Mouse (Mus musculus): ENCODE data around the gene Glt6d1. TPM values are rescaled to one million over a fixed set of nuclear protein-coding genes. Genes with fewer than 3 reads are reported as not detected.

Glt6d1 gene
- polyA plus RNA-seq, 1 experiment, result not detected

DNA sequence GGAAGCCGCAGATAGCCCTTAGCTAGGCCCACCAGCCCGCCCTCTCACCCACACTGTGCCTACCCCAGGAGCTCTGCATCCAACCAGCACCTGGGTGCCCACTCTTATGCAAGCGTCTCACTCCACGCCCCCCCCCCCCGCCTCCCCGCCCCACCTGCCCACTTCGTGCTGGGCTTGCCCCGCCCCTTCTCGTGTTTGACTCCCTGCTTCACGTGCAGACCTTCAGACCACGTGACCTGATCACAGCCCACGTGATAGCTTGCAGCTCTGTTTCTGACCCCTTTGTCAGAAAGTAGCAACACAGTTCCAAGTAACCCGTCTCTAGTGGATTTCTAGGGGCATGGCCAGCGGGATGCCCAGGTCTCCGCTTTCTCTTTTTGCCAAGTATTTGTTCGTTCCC, 31.6 kb upstream of the Glt6d1 start, which contains the start of gene Sohlh1:
Sohlh1 (minus strand) TSS at position 23 of the 400 bp plus-strand sequence.
- Histone ChIP-seq H3K4me3 (ENCODE audit: insufficient read depth, low read length) (no peak within 1 kb of the TSS), H3K4me1 (ENCODE audit: control insufficient read depth, insufficient read depth, low read length) (no peaks in the 10 kb centered on the region), H3K27ac (ENCODE audit: insufficient read depth, low read length) (no peak within 1 kb of the TSS)
- TF ChIP-seq POLR2A (IDR thresholded peaks at IDR 0.05; ENCODE audit: low read depth, low read length) (no peak), CTCF (IDR thresholded peaks at IDR 0.05; ENCODE audit: borderline replicate concordance, insufficient read depth, low read length) (no peak)

DNA sequence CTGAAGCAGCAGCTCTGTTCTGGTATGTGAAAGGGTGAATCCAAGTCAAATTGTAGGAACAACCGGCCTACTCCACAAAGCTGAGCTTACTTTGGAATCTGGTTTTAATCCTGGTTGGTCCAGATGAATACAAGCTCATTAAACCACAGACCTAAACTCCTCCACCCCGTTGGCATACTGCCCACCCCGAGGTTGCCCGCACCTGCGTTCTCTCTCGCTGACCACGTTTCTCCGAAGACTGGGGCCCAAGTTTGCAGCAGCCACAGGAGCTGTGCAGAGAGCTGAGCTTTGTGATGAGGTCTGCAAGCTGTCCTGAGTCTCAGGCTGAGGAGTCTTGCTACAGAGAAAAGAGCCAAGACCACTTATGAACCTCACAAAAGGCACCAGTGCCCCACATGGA, 30.9 kb upstream of the Glt6d1 start:
- H3K27ac ChIP-seq (ENCODE audit: insufficient read depth, low read length), result no peak overlapping the region
- TF ChIP-seq POLR2A (IDR thresholded peaks at IDR 0.05; ENCODE audit: low read depth, low read length) (no peak), CTCF (IDR thresholded peaks at IDR 0.05; ENCODE audit: borderline replicate concordance, insufficient read depth, low read length) (no peak)
- H3K4me1 ChIP-seq (ENCODE audit: control insufficient read depth, insufficient read depth, low read length), result no peaks in the 10 kb centered on the region
- H3K4me3 ChIP-seq (ENCODE audit: insufficient read depth, low read length), result no peak overlapping the region

DNA sequence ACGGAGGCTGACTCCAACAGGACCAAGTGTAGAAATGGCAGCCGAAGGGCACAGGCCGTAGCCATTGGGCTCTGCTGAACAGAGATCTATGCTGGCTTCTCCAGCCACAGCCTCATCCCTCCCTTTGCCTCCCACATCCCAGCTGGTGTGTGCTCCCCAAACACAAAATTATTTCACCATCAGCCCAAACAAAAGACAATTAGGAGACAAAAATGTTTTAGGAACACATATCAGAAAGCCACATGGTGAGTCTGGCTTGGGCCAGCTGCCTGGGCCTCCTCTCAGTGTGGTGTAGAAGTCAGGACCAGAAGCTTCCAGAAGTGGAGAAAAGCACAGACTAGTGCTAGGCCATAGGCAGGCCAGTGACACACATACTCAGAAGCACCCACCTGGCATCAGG, 28.4 kb upstream of the Glt6d1 start:
- H3K4me1 ChIP-seq (ENCODE audit: control insufficient read depth, insufficient read depth, low read length), result no peaks in the 10 kb centered on the region
- no peak overlapping the region for H3K4me3 ChIP-seq (ENCODE audit: insufficient read depth, low read length)
- no peak overlapping the region for H3K27ac ChIP-seq (ENCODE audit: insufficient read depth, low read length)
- TF ChIP-seq CTCF (IDR thresholded peaks at IDR 0.05; ENCODE audit: borderline replicate concordance, insufficient read depth, low read length) (no peak), POLR2A (IDR thresholded peaks at IDR 0.05; ENCODE audit: low read depth, low read length) (no peak)

DNA sequence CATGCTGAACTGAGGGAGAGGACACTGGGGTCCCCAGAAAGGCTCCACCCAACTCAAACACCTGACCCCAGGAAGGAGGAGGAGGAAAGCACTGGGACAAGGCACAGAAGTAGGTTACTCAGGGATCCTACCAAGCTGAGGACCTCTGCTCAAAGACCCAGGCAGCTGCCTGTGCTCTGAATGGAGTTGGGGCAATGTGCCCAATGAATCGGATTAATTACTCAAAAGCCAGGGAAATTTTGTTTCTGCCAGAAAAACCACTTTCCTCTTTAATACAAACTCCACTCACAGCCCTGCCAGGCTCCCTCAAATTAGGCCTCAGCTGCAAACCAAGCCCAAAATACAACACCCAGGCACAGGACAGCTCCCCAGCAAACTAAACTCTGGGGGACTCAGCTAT, 27.1 kb upstream of the Glt6d1 start:
- no peak for TF ChIP-seq CTCF (IDR thresholded peaks at IDR 0.05; ENCODE audit: borderline replicate concordance, insufficient read depth, low read length)
- no peak for TF ChIP-seq POLR2A (IDR thresholded peaks at IDR 0.05; ENCODE audit: low read depth, low read length)
- Histone ChIP-seq H3K4me1 (ENCODE audit: control insufficient read depth, insufficient read depth, low read length) (no peaks in the 10 kb centered on the region), H3K27ac (ENCODE audit: insufficient read depth, low read length) (no peak overlapping the region), H3K4me3 (ENCODE audit: insufficient read depth, low read length) (no peak overlapping the region)

DNA sequence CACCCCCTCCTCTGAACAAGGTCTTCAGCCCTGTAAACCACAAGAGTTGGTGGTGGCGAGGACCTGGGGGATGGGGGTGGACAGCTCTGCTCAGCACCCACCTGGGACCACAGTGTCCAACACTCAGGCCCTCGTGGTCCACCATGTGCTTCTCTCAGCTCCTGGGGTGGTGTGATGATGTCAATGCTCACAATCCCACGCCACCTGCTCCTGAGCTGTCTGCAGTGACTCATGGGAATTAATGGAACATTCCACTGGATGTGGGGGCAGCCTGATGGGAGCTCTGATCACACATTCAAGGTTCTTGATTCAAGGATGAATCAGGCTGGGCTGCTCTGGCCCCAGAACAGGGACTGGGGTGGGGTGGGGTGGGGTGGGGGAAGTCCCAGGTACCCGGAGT, 26.5 kb upstream of the Glt6d1 start:
- no peaks in the 10 kb centered on the region for H3K4me1 ChIP-seq (ENCODE audit: control insufficient read depth, insufficient read depth, low read length)

DNA sequence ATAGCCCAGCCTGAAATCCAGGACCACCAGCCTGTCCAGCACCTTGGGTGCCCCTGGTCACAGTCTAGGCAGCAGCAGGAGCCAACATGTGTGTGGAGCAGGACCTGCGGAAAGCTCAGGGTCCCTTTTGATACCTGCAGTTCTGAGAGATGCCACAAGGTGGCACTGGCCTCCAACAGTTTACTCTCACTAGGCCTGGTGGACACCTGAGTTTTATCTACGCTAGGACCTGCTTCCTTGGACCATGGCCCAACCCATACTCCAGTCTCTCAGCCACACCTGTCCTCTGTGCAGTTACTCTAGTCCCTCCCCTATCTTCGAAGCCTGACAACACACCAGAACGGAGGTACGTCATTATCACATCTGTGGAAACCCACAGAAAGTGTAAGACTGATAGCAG, 20.6 kb upstream of the Glt6d1 start:
- TF ChIP-seq POLR2A (IDR thresholded peaks at IDR 0.05; ENCODE audit: low read depth, low read length) (no peak), CTCF (IDR thresholded peaks at IDR 0.05; ENCODE audit: borderline replicate concordance, insufficient read depth, low read length) (peak; percentile 77; the same call in 1 of the 2 replicates)
- no peak overlapping the region for H3K4me3 ChIP-seq (ENCODE audit: insufficient read depth, low read length)
- H3K27ac ChIP-seq (ENCODE audit: insufficient read depth, low read length), result no peak overlapping the region
- H3K4me1 ChIP-seq (ENCODE audit: control insufficient read depth, insufficient read depth, low read length), result no peaks in the 10 kb centered on the region

More for the DNA sequence above, 26.5 kb upstream of the Glt6d1 start:
- H3K27ac ChIP-seq (ENCODE audit: insufficient read depth, low read length), result no peak overlapping the region
- TF ChIP-seq CTCF (IDR thresholded peaks at IDR 0.05; ENCODE audit: borderline replicate concordance, insufficient read depth, low read length), result no peak
- no peak for TF ChIP-seq POLR2A (IDR thresholded peaks at IDR 0.05; ENCODE audit: low read depth, low read length)
- H3K4me3 ChIP-seq (ENCODE audit: insufficient read depth, low read length), result no peak overlapping the region

DNA sequence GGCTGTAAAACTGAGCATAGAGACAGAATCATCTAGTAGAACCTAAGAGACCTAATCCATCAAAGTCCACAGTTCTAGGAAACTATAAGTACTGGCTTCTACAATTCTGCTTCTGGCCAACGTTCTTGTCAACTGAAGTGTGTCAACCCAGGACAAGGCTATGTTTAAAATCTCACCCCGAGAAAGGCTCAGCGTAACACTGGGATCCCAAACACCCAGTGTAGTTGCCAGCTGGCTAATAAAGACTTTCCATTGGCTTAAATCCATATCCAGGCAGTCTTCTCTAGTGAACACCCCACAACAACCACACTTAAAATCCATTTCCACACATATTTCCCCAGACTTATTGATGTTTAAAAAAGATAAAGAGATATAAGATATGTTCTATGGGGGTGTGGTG, 15.1 kb upstream of the Glt6d1 start:
- Histone ChIP-seq H3K4me1 (ENCODE audit: control insufficient read depth, insufficient read depth, low read length) (no peaks in the 10 kb centered on the region), H3K4me3 (ENCODE audit: insufficient read depth, low read length) (no peak overlapping the region), H3K27ac (ENCODE audit: insufficient read depth, low read length) (no peak overlapping the region)
- TF ChIP-seq POLR2A (IDR thresholded peaks at IDR 0.05; ENCODE audit: low read depth, low read length), result no peak
- no peak for TF ChIP-seq CTCF (IDR thresholded peaks at IDR 0.05; ENCODE audit: borderline replicate concordance, insufficient read depth, low read length)

DNA sequence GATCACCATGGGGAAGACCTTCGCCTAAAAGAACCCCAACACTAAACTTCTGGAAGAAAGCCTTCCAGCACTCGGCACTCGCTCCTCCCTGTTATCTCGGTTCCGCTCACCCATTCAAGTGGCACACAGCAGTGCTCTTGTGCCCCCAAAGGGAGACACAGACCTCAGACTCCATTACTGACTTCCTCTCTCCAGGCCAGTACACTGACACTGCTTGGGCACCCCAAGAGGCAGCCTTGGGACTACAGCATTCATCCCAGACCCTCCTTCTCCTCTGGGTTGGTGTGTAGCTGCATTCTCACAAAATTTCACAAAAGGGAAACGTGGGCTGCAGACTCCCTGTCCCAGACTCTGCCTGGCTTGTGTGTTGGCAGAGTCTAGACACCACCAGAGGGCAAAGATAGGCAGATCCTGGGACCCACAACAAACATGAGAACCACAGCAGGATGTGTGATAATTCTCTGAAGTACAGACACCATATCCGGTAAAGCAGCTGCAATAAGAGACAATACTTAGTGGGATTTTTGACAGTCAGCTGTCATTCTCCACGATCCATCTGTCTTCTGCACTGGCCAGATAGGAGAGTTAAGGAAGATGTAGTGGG, 12.8 kb upstream of the Glt6d1 start:
- Histone ChIP-seq H3K27ac (ENCODE audit: insufficient read depth, low read length) (no peak overlapping the region), H3K4me3 (ENCODE audit: insufficient read depth, low read length) (no peak overlapping the region), H3K4me1 (ENCODE audit: control insufficient read depth, insufficient read depth, low read length) (no peaks in the 10 kb centered on the region)
- no peak for TF ChIP-seq CTCF (IDR thresholded peaks at IDR 0.05; ENCODE audit: borderline replicate concordance, insufficient read depth, low read length)

DNA sequence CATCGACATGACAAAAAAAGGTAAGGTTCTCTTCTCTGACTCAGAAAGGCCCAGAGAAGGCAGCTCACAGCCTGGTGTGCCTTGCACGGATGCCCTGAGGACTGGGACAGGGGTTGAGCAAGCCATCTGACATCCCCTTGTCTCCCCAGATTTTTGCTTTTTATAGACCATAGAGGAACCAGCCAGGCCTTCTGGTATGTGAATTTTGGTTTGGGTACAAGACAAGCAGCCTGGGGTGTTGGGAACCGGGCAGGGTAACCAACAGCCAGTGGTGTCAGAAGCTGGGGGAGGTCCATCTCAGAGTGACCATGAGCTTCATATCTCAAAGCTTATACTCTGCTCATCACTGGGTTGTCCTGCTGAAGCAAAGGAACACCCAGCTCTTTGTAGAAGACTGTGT, 9.1 kb upstream of the Glt6d1 start:
- no peak for TF ChIP-seq CTCF (IDR thresholded peaks at IDR 0.05; ENCODE audit: borderline replicate concordance, insufficient read depth, low read length)
- no peak for TF ChIP-seq POLR2A (IDR thresholded peaks at IDR 0.05; ENCODE audit: low read depth, low read length)

DNA sequence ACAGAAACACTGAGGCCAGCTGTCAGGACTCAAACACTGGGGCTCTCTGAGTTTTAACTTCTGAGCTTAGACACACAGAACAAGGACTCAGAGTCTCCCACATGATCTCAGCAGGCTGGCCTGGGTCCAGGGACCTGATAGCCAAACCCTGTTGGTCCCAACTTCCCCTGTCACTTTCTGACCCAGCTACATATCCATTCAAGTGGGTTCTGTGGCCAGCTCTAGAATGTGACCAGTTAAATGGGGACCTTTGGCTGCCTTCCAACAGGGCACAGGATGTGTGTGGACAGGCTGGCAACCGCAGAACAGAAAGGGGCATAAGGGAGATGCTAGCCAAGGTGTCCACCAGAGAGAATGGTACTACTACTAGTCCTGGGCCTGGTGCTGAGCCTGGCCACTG, 7.2 kb upstream of the Glt6d1 start, which contains the start of gene Lcn9:
Lcn9 (plus strand) TSS at position 348 of the 400 bp plus-strand sequence.
- H3K4me1 ChIP-seq (ENCODE audit: control insufficient read depth, insufficient read depth, low read length), result no peaks in the 10 kb centered on the region
- H3K4me3 ChIP-seq (ENCODE audit: insufficient read depth, low read length), result no peak within 1 kb of the TSS
- TF ChIP-seq CTCF (IDR thresholded peaks at IDR 0.05; ENCODE audit: borderline replicate concordance, insufficient read depth, low read length) (no peak), POLR2A (IDR thresholded peaks at IDR 0.05; ENCODE audit: low read depth, low read length) (no peak)
- no peak within 1 kb of the TSS for H3K27ac ChIP-seq (ENCODE audit: insufficient read depth, low read length)

More for the DNA sequence above, 9.1 kb upstream of the Glt6d1 start:
- H3K27ac ChIP-seq (ENCODE audit: insufficient read depth, low read length), result no peak overlapping the region
- H3K4me3 ChIP-seq (ENCODE audit: insufficient read depth, low read length), result no peak overlapping the region
- no peaks in the 10 kb centered on the region for H3K4me1 ChIP-seq (ENCODE audit: control insufficient read depth, insufficient read depth, low read length)
